Mouse (Mus musculus): ENCODE measurements around the gene Nup35. TPM values are rescaled to one million over a fixed set of nuclear protein-coding genes. Genes with fewer than 3 reads are reported as not detected.

The Nup35 gene
- polyA plus RNA-seq, 1 experiment from 2014 or later: 75.5 TPM

DNA sequence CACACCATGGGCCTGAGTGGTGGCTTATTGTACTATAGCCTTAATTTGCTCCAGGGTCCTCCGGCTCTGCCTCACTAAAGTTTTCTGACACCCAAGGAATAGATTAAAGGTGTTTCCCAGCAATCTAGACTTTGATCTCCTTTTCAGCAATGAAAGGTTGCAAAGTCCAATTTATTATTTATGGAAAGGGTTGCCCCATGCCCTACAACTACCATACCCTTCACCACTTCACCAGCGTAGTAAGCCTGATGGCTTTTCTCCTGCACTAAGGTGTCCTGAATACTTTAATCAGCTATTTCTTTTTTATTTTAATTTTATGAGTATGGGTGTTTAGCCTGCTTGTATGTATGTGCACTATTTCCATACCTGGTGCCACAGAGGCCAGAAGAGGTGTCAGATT, 45.6 kb downstream of the Nup35 start:
- DNase-seq (ENCODE audit: low spot score): no peak
- H3K4me1 ChIP-seq: no peaks in the 10 kb centered on the region
- H3K27me3 ChIP-seq (ENCODE audit: low read depth, poor library complexity, severe bottlenecking): no peaks in the 10 kb centered on the region
- peaks cover 59% of the 10 kb centered on the region for H3K36me3 ChIP-seq
- H3K9me3 ChIP-seq (replicated peaks): no peaks in the 10 kb centered on the region
- 100% methylated on average over 2 of the region's 2 CpGs for WGBS
- no peak overlapping the region for H3K27ac ChIP-seq (replicated peaks)
- no peak overlapping the region for H3K4me3 ChIP-seq

DNA sequence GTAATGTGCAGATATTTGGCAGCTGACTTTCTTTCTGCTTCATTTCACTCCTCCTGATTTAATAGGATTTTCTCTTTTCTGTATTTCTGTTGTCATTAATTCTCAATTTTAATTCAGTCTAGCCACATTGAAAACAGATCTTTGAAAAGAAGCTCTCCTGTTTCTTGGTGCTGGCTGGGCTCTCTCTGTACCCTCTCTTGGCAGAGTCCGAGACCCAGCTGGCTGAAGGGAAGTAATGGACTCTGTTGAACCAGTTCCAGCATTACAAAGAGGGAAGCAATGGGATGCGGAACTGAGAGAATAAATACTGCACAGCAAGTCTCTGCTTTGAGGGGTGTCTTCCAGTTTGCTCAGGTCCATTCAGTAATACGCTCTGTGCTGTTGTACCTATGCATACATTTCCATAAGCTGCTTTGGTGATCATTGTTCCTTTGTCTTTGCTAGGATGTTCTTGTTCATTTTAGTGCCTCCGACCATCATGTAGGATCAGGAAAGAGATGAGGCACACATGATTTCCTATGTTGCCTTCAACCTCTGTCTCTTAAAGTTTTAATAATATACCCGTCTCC, 50.4 kb downstream of the Nup35 start:
- Histone ChIP-seq H3K27ac (replicated peaks) (no peak overlapping the region), H3K36me3 (peaks cover 31% of the 10 kb centered on the region), H3K4me1 (no peaks in the 10 kb centered on the region), H3K4me3 (no peak overlapping the region), H3K27me3 (ENCODE audit: low read depth, poor library complexity, severe bottlenecking) (no peaks in the 10 kb centered on the region), H3K9me3 (replicated peaks) (no peaks in the 10 kb centered on the region)
- DNase-seq (ENCODE audit: low spot score): no peak
- WGBS: 92% methylated on average over 5 of the region's 5 CpGs

DNA sequence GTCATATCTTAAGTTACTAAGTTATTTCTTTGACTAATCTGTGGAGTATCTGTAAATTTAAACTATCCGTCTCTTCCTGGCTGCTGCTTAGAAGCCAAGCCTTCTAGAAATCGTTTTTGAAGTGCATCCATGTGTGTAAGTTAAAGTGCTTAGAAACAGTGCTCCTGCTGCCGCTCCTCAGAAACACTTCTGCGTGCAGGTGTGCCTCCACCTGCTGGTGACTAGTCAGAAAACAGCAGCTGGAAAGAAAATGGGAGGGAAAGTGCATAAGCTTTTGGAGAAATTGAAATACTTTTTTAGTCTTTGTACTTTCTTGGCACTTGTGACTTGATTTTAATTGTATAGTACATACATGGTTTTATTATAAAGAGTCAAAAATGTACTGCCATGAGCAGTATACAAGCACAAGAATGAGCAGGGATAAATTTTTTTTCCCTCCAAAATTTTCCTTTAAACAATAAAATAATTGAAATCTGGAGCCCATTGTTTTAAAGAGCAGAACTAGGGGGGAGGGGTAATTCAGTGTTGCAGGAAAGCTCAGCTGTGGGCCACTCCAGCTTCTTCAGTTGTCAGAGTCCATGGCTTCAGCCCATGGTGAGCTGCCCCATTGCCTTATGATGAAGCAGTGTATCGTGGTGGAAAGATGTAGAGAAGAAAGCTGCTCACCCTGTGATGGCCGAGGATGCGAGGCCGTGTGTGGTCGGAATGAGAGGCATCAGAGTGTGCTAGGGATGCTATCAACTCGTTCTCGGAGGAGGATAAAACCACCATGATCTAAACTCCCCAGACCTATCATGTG, 53.0 kb downstream of the Nup35 start:
- H3K36me3 ChIP-seq: peaks cover 18% of the 10 kb centered on the region
- WGBS: 75% methylated on average over 11 of the region's 11 CpGs
- H3K4me3 ChIP-seq: no peak overlapping the region
- no peaks in the 10 kb centered on the region for H3K9me3 ChIP-seq (replicated peaks)
- H3K27ac ChIP-seq (replicated peaks): no peak overlapping the region
- DNase-seq (ENCODE audit: low spot score): no peak
- H3K27me3 ChIP-seq (ENCODE audit: low read depth, poor library complexity, severe bottlenecking): no peaks in the 10 kb centered on the region
- H3K4me1 ChIP-seq: no peaks in the 10 kb centered on the region

DNA sequence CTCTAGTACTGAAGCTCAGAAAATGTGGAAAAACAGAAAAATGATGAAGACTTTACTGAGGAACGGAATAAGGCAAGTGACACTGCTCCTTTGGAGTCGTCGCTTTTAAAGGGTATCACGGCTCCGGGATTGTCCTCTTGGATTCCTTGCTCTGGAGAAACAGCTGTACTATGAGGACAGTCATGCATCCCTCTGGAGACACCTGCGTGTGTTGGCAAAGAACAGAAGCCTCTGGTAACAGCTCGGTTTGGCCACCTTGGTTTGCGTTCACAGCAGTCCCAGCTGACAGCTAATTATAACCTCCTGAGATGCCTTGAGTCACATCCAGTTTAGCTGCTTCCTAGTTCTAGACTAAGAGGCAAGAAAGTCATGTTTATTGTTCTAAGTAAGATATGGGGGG, 61.8 kb downstream of the Nup35 start:
- no peak overlapping the region for H3K4me3 ChIP-seq
- no peaks in the 10 kb centered on the region for H3K36me3 ChIP-seq
- no peaks in the 10 kb centered on the region for H3K27me3 ChIP-seq (ENCODE audit: low read depth, poor library complexity, severe bottlenecking)
- no peak overlapping the region for H3K27ac ChIP-seq (replicated peaks)
- no peaks in the 10 kb centered on the region for H3K9me3 ChIP-seq (replicated peaks)
- no peaks in the 10 kb centered on the region for H3K4me1 ChIP-seq
- 87% methylated on average over 8 of the region's 8 CpGs for WGBS
- DNase-seq (ENCODE audit: low spot score): no peak

DNA sequence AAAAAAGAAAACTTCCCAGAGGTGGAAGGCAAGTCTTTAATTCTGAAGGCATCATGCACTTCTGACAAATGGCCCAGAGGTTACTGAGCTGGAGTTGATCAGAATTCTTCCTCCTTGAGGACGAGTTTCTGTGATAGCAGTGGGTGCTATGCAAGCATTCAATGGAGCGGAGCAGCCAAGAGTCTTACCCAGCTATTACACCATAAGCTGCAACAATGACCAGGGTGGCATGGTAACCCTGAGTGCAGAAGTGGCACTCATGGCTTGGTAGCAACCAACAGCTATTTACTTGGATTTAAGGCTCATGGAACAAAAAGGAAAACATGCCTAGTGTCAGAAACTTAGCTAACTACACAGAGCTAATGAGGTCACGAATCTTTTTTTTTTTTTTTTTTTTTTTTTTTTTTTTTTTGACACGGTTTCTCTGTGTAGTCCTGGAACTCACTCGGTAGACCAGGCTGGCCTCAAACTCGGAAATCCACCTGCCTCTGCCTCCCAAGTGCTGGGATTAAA, 66.7 kb downstream of the Nup35 start:
- H3K4me3 ChIP-seq: no peak overlapping the region
- H3K27ac ChIP-seq (replicated peaks): no peak overlapping the region
- no peak for DNase-seq (ENCODE audit: low spot score)
- H3K27me3 ChIP-seq (ENCODE audit: low read depth, poor library complexity, severe bottlenecking): no peaks in the 10 kb centered on the region
- H3K9me3 ChIP-seq (replicated peaks): no peaks in the 10 kb centered on the region
- no peaks in the 10 kb centered on the region for H3K36me3 ChIP-seq
- WGBS: 87% methylated on average over 6 of the region's 6 CpGs
- H3K4me1 ChIP-seq: no peaks in the 10 kb centered on the region

DNA sequence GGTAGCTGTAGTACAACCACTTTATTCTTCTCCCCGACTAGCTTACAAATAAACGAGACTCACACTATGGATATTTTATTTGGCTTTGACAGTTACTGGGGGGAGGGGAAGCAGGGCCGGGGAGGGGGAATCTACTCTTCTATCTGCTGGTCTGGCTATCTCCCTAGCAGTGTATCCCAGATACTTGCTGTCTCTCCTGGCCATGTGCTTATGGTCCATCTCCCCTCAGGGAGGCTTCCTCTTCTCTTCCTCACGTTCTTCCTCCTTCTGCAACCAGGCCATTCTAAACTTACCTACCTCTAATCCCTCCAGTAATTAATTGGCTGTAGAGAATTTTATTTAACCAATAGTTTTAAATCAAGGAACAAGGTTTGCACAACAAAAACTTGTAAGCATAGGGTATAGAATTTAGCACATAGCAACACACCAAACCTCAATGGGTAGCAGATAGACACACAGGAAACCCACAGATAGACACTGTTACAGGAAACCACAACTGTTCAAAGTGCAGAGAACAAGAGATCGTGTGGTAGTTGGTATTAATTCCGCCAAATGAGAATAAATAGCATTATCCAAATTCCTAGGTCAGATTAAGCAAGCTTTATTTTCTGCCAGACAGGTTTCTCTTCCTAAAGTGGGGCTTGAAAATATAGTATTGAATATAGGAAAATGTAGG, 67.5 kb downstream of the Nup35 start:
- no peak overlapping the region for H3K4me3 ChIP-seq
- H3K9me3 ChIP-seq (replicated peaks): no peaks in the 10 kb centered on the region
- no peaks in the 10 kb centered on the region for H3K27me3 ChIP-seq (ENCODE audit: low read depth, poor library complexity, severe bottlenecking)
- WGBS: 84% methylated on average over 6 of the region's 6 CpGs
- H3K36me3 ChIP-seq: no peaks in the 10 kb centered on the region
- no peak for DNase-seq (ENCODE audit: low spot score)
- H3K27ac ChIP-seq (replicated peaks): no peak overlapping the region
- no peaks in the 10 kb centered on the region for H3K4me1 ChIP-seq

DNA sequence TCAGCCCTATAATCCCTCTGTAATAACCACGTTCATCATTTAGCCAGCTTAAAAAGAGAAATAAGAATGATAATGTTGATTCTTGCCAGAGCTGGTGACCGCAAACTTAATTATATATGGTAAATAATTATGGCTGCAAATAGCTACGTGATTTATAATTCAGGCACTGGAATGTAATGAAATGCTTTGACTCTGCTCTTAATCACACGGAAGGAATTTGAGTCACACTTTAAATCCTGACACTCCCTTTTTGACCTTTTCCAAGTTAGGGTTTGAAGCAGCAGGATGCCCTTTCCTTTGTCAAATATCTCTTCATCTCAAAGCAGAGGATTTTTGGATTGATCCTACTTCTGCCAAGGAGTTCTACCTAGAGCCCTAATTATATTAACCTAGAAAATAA, 71.2 kb downstream of the Nup35 start:
- no peak for DNase-seq (ENCODE audit: low spot score)
- WGBS: 50% methylated on average over 4 of the region's 4 CpGs
- no peaks in the 10 kb centered on the region for H3K4me1 ChIP-seq
- H3K4me3 ChIP-seq: no peak overlapping the region
- no peaks in the 10 kb centered on the region for H3K36me3 ChIP-seq
- H3K27me3 ChIP-seq (ENCODE audit: low read depth, poor library complexity, severe bottlenecking): no peaks in the 10 kb centered on the region
- H3K27ac ChIP-seq (replicated peaks): no peak overlapping the region
- H3K9me3 ChIP-seq (replicated peaks): no peaks in the 10 kb centered on the region

DNA sequence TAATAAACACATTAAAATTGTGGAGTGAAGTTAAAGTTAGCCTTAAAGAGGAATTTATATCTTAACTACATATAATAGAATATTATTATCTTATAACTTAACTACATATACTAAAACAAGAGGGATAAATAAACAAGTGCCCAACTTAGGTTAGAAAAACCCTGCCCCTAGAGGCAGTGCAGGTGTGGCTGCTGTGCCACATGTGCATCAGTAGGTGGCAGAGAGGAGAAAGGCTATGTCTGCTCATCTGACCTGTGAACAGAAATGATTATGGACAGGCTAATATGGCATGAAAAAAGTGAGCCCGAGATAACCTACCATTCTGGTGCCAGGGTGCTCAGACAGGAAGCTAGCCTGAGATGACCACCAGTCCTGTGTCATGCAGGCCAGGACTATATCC, 90.4 kb downstream of the Nup35 start:
- no peak overlapping the region for H3K4me3 ChIP-seq
- H3K9me3 ChIP-seq (replicated peaks): no peaks in the 10 kb centered on the region
- WGBS: 78% methylated on average over 1 of the region's 1 CpGs
- no peaks in the 10 kb centered on the region for H3K27me3 ChIP-seq (ENCODE audit: low read depth, poor library complexity, severe bottlenecking)
- no peaks in the 10 kb centered on the region for H3K4me1 ChIP-seq
- H3K36me3 ChIP-seq: no peaks in the 10 kb centered on the region
- no peak for DNase-seq (ENCODE audit: low spot score)
- H3K27ac ChIP-seq (replicated peaks): no peak overlapping the region

MicroRNA genes within 50 kb of the gene (microRNA counts, 519-probe panel; counts per million panel counts)
- microRNA mmu-miR-684: not detected

Small RNA genes lying within 50 kb of the gene (microRNA-seq; reads per million reads assigned to microRNA genes)
- not detected for gene Mir684-1

Other genes starting within 250 kb of the Nup35 start
- 13.3 and 21.7 TPM in 2 replicates for gene Frzb, start 169.6 kb upstream of the Nup35 start, polyA plus RNA-seq (2016; fragmentation: Nextera tagmentation; extraction: Ambion mirVana)
- 59.9 and 65.0 TPM in 2 replicates for gene Nckap1, start 35.9 kb upstream of the Nup35 start, polyA plus RNA-seq (2016; fragmentation: Nextera tagmentation; extraction: Ambion mirVana)
- 16.6 and 16.8 TPM in 2 replicates for gene Dusp19, start 191 bp upstream of the Nup35 start, polyA plus RNA-seq (2016; fragmentation: Nextera tagmentation; extraction: Ambion mirVana)